Mouse (Mus musculus) kidney, adult 2 months (tissue): ENCODE results near the gene Gm12394.

Source experiments
- CTCF ChIP-seq: fragments of 200-500 bp; conservative IDR thresholded peaks from 2 replicates; pipeline ENCODE4 v1.5.1; 2011; ENCODE audit warnings: low read depth, mild to moderate bottlenecking, control low read depth, low read length, moderate library complexity, mixed read lengths; ENCODE audit not compliant: insufficient read depth, insufficient read length
- POLR2A ChIP-seq: fragments of 200-500 bp; IDR thresholded peaks from one replicate; pipeline ENCODE4 v1.6.1; 2011; ENCODE audit warnings: low read depth, low read length, control low read depth

GRCm38 (mm10) chr4:42872151-42872550, 15.6 kb upstream of the Gm12394 start:
- TF ChIP-seq POLR2A (no peak), CTCF (no peak)
